Mouse (Mus musculus) midbrain, embryonic 16.5 days (tissue): ENCODE data around the gene Fen1. TPM values are rescaled to one million over a fixed set of nuclear protein-coding genes. Genes with fewer than 3 reads are reported as not detected.
"Not testable (repeated sequence)": the region's sequence is repeated elsewhere in the genome, so short reads cannot be mapped to it uniquely, and the experiment has no call there.

Source experiments
- ATAC-seq: fragments of 200-750 bp; cut with Nextera tagmentation; 2 replicates; pipeline ENCODE4 v1.8.0; 2017; ENCODE audit warnings: moderate TSS enrichment
- H3K27ac ChIP-seq: fragments of 300-500 bp; sonication (generic); 2 replicates; pipeline ENCODE4 v1.5.1; 2014; ENCODE audit warnings: mild to moderate bottlenecking, low read length, mixed read lengths
- H3K27me3 ChIP-seq: fragments of 300-500 bp; sonication (generic); 2 replicates; pipeline ENCODE4 v1.6.1; 2014; ENCODE audit warnings: low read depth, low read length, mixed read lengths; ENCODE audit not compliant: control insufficient read depth, insufficient read depth
- H3K36me3 ChIP-seq: fragments of 300-500 bp; sonication (generic); 2 replicates; pipeline ENCODE4 v1.6.1; 2014; ENCODE audit warnings: mild to moderate bottlenecking, low read length, moderate library complexity, mixed read lengths; ENCODE audit not compliant: control insufficient read depth, insufficient read depth
- H3K4me1 ChIP-seq: fragments of 300-500 bp; sonication (generic); 2 replicates; pipeline ENCODE4 v1.6.1; 2014; ENCODE audit warnings: mild to moderate bottlenecking, low read length, mixed read lengths; ENCODE audit not compliant: control insufficient read depth, insufficient read depth
- H3K4me2 ChIP-seq: fragments of 300-500 bp; sonication (generic); 2 replicates; pipeline ENCODE4 v1.6.1; 2014; ENCODE audit warnings: mild to moderate bottlenecking, low read length, mixed read lengths
- H3K4me3 ChIP-seq: fragments of 300-500 bp; sonication (generic); 2 replicates; pipeline ENCODE4 v1.5.1; 2014; ENCODE audit warnings: low read depth, mild to moderate bottlenecking, low read length, moderate library complexity, mixed read lengths
- H3K9ac ChIP-seq: fragments of 300-500 bp; sonication (generic); 2 replicates; pipeline ENCODE4 v1.6.1; 2014; ENCODE audit warnings: low read depth, low read length, mixed read lengths
- H3K9me3 ChIP-seq: fragments of 300-500 bp; sonication (generic); replicated peaks from 2 replicates; pipeline ENCODE4 v1.6.1; 2014; ENCODE audit warnings: mild to moderate bottlenecking, low read length, mixed read lengths; ENCODE audit not compliant: control insufficient read depth, poor library complexity, severe bottlenecking
- WGBS: fragments of 180-500 bp; shearing (Covaris S2); extraction: QIAGEN DNeasy Blood & Tissue Kit; methylation state at CpG from one replicate; pipeline ENCODE4 v1.1.7; 2014; 5-methylcytosine and 5-hydroxymethylcytosine counted together
- polyA plus RNA-seq: library from polyadenylated mRNA; unstranded; fragments of >200 nt; fragmentation: Nextera tagmentation; extraction: Ambion mirVana; gene quantifications from 2 replicates; pipeline ENCODE4 v1.2.1, GENCODE M21; 2015

Gene Fen1
- polyA plus RNA-seq, 1 experiment from 2014 or later, result 19.5 TPM

- not testable (repeated sequence) for H3K4me1 ChIP-seq, H3K9ac ChIP-seq, H3K4me3 ChIP-seq, H3K9me3 ChIP-seq, H3K36me3 ChIP-seq, ATAC-seq, H3K4me2 ChIP-seq, H3K27me3 ChIP-seq, H3K27ac ChIP-seq
- 76% methylated on average over 3 of the region's 3 CpGs for WGBS
Observed at GRCm38 (mm10) chr19:10169692-10170330, 34.2 kb downstream of the Fen1 start.

- Histone ChIP-seq H3K9me3 (no peaks in the 10 kb centered on the region), H3K27ac (no peak overlapping the region), H3K4me3 (no peak overlapping the region), H3K27me3 (no peaks in the 10 kb centered on the region), H3K4me1 (no peaks in the 10 kb centered on the region), H3K36me3 (no peaks in the 10 kb centered on the region), H3K4me2 (no peak overlapping the region), H3K9ac (no peak overlapping the region)
- ATAC-seq, result no peak
Observed at GRCm38 (mm10) chr19:10169179-10169578, 34.8 kb downstream of the Fen1 start.

GRCm38 (mm10) chr19:10168441-10168840 is 35.5 kb downstream of the Fen1 start:
- Histone ChIP-seq H3K4me1 (no peaks in the 10 kb centered on the region), H3K27ac (no peak overlapping the region), H3K36me3 (no peaks in the 10 kb centered on the region), H3K27me3 (no peaks in the 10 kb centered on the region), H3K9me3 (no peaks in the 10 kb centered on the region), H3K9ac (no peak overlapping the region), H3K4me3 (no peak overlapping the region), H3K4me2 (no peak overlapping the region)
- no peak for ATAC-seq
- WGBS, result 84% methylated on average over 3 of the region's 3 CpGs

- no peak overlapping the region for H3K9ac ChIP-seq
- no peaks in the 10 kb centered on the region for H3K4me1 ChIP-seq
- WGBS, result 94% methylated on average over 1 of the region's 1 CpGs
- no peak overlapping the region for H3K27ac ChIP-seq
- no peak overlapping the region for H3K4me2 ChIP-seq
- ATAC-seq, result no peak
- no peaks in the 10 kb centered on the region for H3K36me3 ChIP-seq
- H3K27me3 ChIP-seq, result no peaks in the 10 kb centered on the region
- H3K9me3 ChIP-seq, result no peaks in the 10 kb centered on the region
- H3K4me3 ChIP-seq, result no peak overlapping the region
Observed at GRCm38 (mm10) chr19:10167951-10168350, 36.0 kb downstream of the Fen1 start.

GRCm38 (mm10) chr19:10167112-10167511 is 36.9 kb downstream of the Fen1 start:
- H3K27me3 ChIP-seq, result no peaks in the 10 kb centered on the region

GRCm38 (mm10) chr19:10165928-10166327 is 38.0 kb downstream of the Fen1 start:
- 96% methylated on average over 3 of the region's 4 CpGs for WGBS
- not testable (repeated sequence) for H3K4me1 ChIP-seq, H3K4me2 ChIP-seq, H3K4me3 ChIP-seq, H3K27ac ChIP-seq, H3K27me3 ChIP-seq, H3K9me3 ChIP-seq, ATAC-seq, H3K36me3 ChIP-seq, H3K9ac ChIP-seq

More at GRCm38 (mm10) chr19:10167112-10167511, 36.9 kb downstream of the Fen1 start:
- WGBS, result 72% methylated on average over 4 of the region's 4 CpGs
- Histone ChIP-seq H3K4me1 (no peaks in the 10 kb centered on the region), H3K27ac (no peak overlapping the region), H3K4me3 (no peak overlapping the region), H3K9me3 (no peaks in the 10 kb centered on the region), H3K9ac (no peak overlapping the region), H3K4me2 (no peak overlapping the region), H3K36me3 (no peaks in the 10 kb centered on the region)
- ATAC-seq, result no peak

GRCm38 (mm10) chr19:10163896-10164295 is 40.1 kb downstream of the Fen1 start:
- Histone ChIP-seq H3K27me3 (no peaks in the 10 kb centered on the region), H3K9ac (no peak overlapping the region), H3K4me1 (no peaks in the 10 kb centered on the region), H3K27ac (no peak overlapping the region), H3K4me2 (no peak overlapping the region), H3K36me3 (no peaks in the 10 kb centered on the region), H3K4me3 (no peak overlapping the region), H3K9me3 (no peaks in the 10 kb centered on the region)
- ATAC-seq, result no peak
- 92% methylated on average over 3 of the region's 3 CpGs for WGBS

GRCm38 (mm10) chr19:10157725-10158124 is 46.2 kb downstream of the Fen1 start:
- no peaks in the 10 kb centered on the region for H3K36me3 ChIP-seq
- ATAC-seq, result no peak

GRCm38 (mm10) chr19:10149189-10149588 is 54.8 kb downstream of the Fen1 start:
- no peaks in the 10 kb centered on the region for H3K27me3 ChIP-seq
- H3K27ac ChIP-seq, result no peak overlapping the region
- 76% methylated on average over 3 of the region's 3 CpGs for WGBS
- no peak overlapping the region for H3K9ac ChIP-seq
- no peaks in the 10 kb centered on the region for H3K4me1 ChIP-seq
- H3K36me3 ChIP-seq, result no peaks in the 10 kb centered on the region
- ATAC-seq, result no peak
- 0 out of 2 replicates have a peak, but pooled peaks cover 3% of the 10 kb centered on the region for H3K9me3 ChIP-seq
- H3K4me2 ChIP-seq, result no peak overlapping the region
- H3K4me3 ChIP-seq, result no peak overlapping the region

More at GRCm38 (mm10) chr19:10157725-10158124, 46.2 kb downstream of the Fen1 start:
- H3K27me3 ChIP-seq, result no peaks in the 10 kb centered on the region
- no peak overlapping the region for H3K4me3 ChIP-seq
- 0 out of 2 replicates have a peak, but pooled peaks cover 3% of the 10 kb centered on the region for H3K9me3 ChIP-seq
- no peak overlapping the region for H3K9ac ChIP-seq
- WGBS, result 92% methylated on average over 2 of the region's 2 CpGs
- no peak overlapping the region for H3K27ac ChIP-seq
- H3K4me1 ChIP-seq, result no peaks in the 10 kb centered on the region
- H3K4me2 ChIP-seq, result no peak overlapping the region
